Mouse (Mus musculus) forebrain, embryonic 10.5 days (tissue): ENCODE data around the gene Ccdc107. TPM values are rescaled to one million over a fixed set of nuclear protein-coding genes. Genes with fewer than 3 reads are reported as not detected.

Source experiments
- DNase-seq: peaks from one replicate; pipeline ENCODE4 v3.0.0-alpha.2; 2017; ENCODE audit warnings: low spot score; ENCODE audit errors: extremely low spot score
- H3K27ac ChIP-seq: fragments of 300-500 bp; sonication (generic); 2 replicates; pipeline ENCODE4 v1.5.1; 2016; ENCODE audit warnings: mild to moderate bottlenecking
- H3K27me3 ChIP-seq: fragments of 300-500 bp; sonication (generic); 2 replicates; pipeline ENCODE4 v1.6.1; 2016; ENCODE audit warnings: mild to moderate bottlenecking; ENCODE audit not compliant: poor library complexity, severe bottlenecking
- H3K36me3 ChIP-seq: fragments of 300-500 bp; sonication (generic); replicated peaks from 2 replicates; pipeline ENCODE4 v1.6.1; 2016; ENCODE audit warnings: mild to moderate bottlenecking, moderate library complexity
- H3K4me1 ChIP-seq: fragments of 300-500 bp; sonication (generic); 2 replicates; pipeline ENCODE4 v1.6.1; 2016
- H3K4me3 ChIP-seq: fragments of 300-500 bp; sonication (generic); 2 replicates; pipeline ENCODE4 v1.5.1; 2016; ENCODE audit warnings: mild to moderate bottlenecking, moderate library complexity
- H3K9me3 ChIP-seq: fragments of 300-500 bp; sonication (generic); 2 replicates; pipeline ENCODE4 v1.6.1; 2016; ENCODE audit warnings: mild to moderate bottlenecking, moderate library complexity
- WGBS: fragments of 180-500 bp; shearing (Covaris S2); methylation state at CpG from one replicate; pipeline ENCODE4 v1.1.7; 2016; 5-methylcytosine and 5-hydroxymethylcytosine counted together
- polyA plus RNA-seq: library from polyadenylated mRNA; unstranded; fragments of >200 nt; fragmentation: Nextera tagmentation; extraction: Ambion mirVana; gene quantifications from 2 replicates; pipeline ENCODE4 v1.2.1, GENCODE M21; 2016

Gene Ccdc107
- polyA plus RNA-seq, 1 experiment from 2014 or later, result 42.2 TPM

DNA sequence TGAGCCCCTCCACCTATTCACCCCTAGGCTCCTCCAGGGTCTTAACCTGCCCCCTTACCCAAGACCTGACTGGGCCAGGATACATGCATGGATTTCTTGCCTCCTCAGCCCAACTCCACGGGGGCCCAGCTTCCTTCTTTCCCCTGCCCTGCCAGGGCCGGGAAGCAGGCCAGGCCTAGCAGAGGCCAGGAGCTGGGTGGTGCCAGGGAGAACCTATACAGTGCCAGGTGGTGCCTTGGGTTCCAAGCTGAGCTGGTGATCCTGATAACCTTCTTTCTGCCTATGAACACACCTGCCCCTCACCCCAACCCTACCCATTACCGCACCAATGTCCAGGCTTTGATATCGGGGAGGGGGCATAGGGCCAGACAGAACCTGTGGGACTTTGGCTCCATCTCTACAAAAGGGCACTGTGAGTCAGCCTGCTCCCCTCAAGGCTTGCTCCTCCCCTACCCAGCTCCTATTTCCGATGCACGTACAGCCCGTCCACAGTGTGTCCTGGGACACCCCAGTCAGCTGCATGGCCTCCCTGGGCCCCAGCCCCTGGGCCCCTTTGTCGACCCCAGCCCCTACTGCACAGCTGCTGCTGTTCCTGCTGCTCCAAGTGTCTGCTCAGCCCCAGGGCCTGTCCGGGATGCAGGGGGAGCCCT, 14.0 kb downstream of the Ccdc107 start, which contains the start of gene Car9:
Gene Car9, plus strand, starts transcription at position 431 of the 650 bp plus-strand sequence.
- Histone ChIP-seq H3K4me3 (peak within 1 kb of the TSS; percentile 55; the same call in 1 of the 2 replicates), H3K9me3 (no peaks in the 10 kb centered on the region), H3K4me1 (peaks cover 40% of the 10 kb centered on the region), H3K36me3 (no peaks in the 10 kb centered on the region), H3K27ac (no peak within 1 kb of the TSS), H3K27me3 (peaks cover 75% of the 10 kb centered on the region)
- DNase-seq, result peak; percentile 12
- WGBS, result 56% methylated on average over 9 of the region's 9 CpGs

GRCm38 (mm10) chr4:43507938-43508665, 15.4 kb downstream of the Ccdc107 start:
- Histone ChIP-seq H3K27ac (peak overlapping the region; percentile 76), H3K4me3 (peak overlapping the region; percentile 55), H3K4me1 (peaks cover 51% of the 10 kb centered on the region), H3K36me3 (no peaks in the 10 kb centered on the region), H3K9me3 (no peaks in the 10 kb centered on the region), H3K27me3 (peaks cover 67% of the 10 kb centered on the region)
- WGBS, result 19% methylated on average over 22 of the region's 22 CpGs
- no peak for DNase-seq

DNA sequence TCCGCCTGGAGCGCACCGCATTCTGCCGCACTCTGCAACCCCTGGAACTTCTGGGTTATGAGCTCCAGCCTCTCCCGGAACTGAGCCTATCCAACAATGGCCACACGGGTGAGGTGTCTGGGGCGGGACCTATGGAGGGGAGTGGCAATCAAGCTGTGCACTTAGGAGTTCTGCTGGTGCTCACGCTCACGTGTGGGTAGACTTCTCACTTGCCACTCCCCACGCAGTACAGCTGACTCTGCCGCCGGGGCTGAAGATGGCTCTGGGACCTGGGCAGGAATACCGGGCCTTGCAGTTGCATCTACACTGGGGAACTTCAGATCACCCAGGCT, 15.9 kb downstream of the Ccdc107 start:
- H3K9me3 ChIP-seq, result no peaks in the 10 kb centered on the region
- H3K4me3 ChIP-seq, result peak overlapping the region; percentile 55
- 6% methylated on average over 13 of the region's 13 CpGs for WGBS
- peak overlapping the region; percentile 76 for H3K27ac ChIP-seq
- DNase-seq, result peak; percentile 52
- peaks cover 61% of the 10 kb centered on the region for H3K27me3 ChIP-seq
- no peaks in the 10 kb centered on the region for H3K36me3 ChIP-seq
- H3K4me1 ChIP-seq, result peaks cover 51% of the 10 kb centered on the region

DNA sequence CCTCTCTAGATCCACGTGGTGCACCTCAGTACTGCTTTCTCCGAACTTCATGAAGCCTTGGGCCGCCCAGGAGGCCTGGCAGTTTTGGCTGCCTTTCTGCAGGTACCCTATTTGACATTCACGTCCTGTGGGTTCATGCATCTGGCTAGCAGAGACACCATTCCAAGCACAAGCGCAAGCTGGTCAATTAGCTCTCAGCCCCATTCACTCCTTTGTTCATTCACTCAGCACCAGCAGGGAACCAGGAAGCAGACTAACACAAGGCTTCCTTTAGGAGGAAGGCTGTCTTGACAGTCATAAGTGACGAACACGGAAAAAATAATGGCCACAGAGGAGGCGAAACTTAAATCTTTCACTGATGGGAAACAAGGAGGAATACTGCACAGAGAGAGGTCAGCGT, 16.4 kb downstream of the Ccdc107 start:
- 23% methylated on average over 9 of the region's 9 CpGs for WGBS
- DNase-seq, result no peak
- H3K4me3 ChIP-seq, result peak overlapping the region; percentile 55
- peak overlapping the region; percentile 76 for H3K27ac ChIP-seq
- peaks cover 57% of the 10 kb centered on the region for H3K27me3 ChIP-seq
- H3K36me3 ChIP-seq, result no peaks in the 10 kb centered on the region
- H3K9me3 ChIP-seq, result no peaks in the 10 kb centered on the region
- H3K4me1 ChIP-seq, result peaks cover 51% of the 10 kb centered on the region

- Histone ChIP-seq H3K27me3 (peaks cover 38% of the 10 kb centered on the region), H3K27ac (no peak overlapping the region), H3K4me1 (peaks cover 42% of the 10 kb centered on the region), H3K9me3 (no peaks in the 10 kb centered on the region), H3K4me3 (no peak overlapping the region), H3K36me3 (no peaks in the 10 kb centered on the region)
- 80% methylated on average over 19 of the region's 19 CpGs for WGBS
- DNase-seq, result no peak
Observed at GRCm38 (mm10) chr4:43511675-43512454, 19.2 kb downstream of the Ccdc107 start.

DNA sequence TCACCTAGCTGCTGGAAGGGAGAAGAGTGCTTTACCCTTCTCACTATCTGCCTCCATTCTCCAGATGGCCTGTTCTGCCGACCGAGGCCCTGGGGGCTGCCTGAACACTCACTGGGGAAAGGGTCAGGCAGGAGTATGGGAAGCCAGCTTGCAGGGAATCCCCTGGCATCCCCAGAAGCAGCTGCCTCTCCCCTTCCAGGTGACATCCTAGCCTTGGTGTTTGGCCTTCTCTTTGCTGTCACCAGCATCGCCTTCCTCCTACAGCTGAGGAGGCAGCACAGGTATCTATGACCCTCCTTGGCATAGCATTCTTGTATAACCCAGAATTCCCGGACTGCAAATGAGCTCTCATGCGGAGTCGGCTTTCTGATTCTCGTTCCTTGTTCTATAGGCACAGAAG, 20.0 kb downstream of the Ccdc107 start:
- H3K4me1 ChIP-seq, result peaks cover 36% of the 10 kb centered on the region
- WGBS, result 66% methylated on average over 7 of the region's 7 CpGs
- peaks cover 36% of the 10 kb centered on the region for H3K27me3 ChIP-seq

GRCm38 (mm10) chr4:43513300-43513699, 20.6 kb downstream of the Ccdc107 start:
- no peaks in the 10 kb centered on the region for H3K9me3 ChIP-seq
- no peak for DNase-seq
- H3K27ac ChIP-seq, result no peak overlapping the region
- peaks cover 36% of the 10 kb centered on the region for H3K27me3 ChIP-seq
- peaks cover 31% of the 10 kb centered on the region for H3K4me1 ChIP-seq
- H3K4me3 ChIP-seq, result no peak overlapping the region
- 92% methylated on average over 4 of the region's 4 CpGs for WGBS
- no peaks in the 10 kb centered on the region for H3K36me3 ChIP-seq

More for the DNA sequence above, 20.0 kb downstream of the Ccdc107 start:
- Histone ChIP-seq H3K27ac (no peak overlapping the region), H3K36me3 (no peaks in the 10 kb centered on the region), H3K9me3 (no peaks in the 10 kb centered on the region), H3K4me3 (no peak overlapping the region)
- no peak for DNase-seq

DNA sequence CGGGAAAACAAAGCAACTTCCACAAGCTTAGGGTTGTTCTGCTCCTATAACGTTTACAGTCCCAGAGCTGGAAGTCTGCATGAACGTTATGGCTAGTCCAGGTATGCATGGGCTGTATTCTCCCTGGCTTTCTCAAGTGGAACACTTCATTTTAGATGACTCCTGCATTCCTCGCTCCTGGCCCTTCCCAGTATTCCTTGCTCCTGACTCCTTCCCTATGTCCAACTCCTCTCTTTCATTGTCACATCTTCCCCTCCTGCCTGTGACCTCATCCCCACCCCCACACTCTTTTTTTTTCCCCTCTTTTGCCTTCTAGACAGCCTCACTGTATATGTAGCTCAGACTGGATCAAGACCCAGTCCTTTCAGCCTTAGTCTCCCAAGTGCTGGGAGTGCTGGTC, 21.1 kb downstream of the Ccdc107 start:
- Histone ChIP-seq H3K4me3 (no peak overlapping the region), H3K9me3 (no peaks in the 10 kb centered on the region), H3K27ac (no peak overlapping the region), H3K27me3 (peaks cover 36% of the 10 kb centered on the region), H3K36me3 (no peaks in the 10 kb centered on the region), H3K4me1 (peaks cover 31% of the 10 kb centered on the region)
- no peak for DNase-seq
- 91% methylated on average over 4 of the region's 4 CpGs for WGBS

DNA sequence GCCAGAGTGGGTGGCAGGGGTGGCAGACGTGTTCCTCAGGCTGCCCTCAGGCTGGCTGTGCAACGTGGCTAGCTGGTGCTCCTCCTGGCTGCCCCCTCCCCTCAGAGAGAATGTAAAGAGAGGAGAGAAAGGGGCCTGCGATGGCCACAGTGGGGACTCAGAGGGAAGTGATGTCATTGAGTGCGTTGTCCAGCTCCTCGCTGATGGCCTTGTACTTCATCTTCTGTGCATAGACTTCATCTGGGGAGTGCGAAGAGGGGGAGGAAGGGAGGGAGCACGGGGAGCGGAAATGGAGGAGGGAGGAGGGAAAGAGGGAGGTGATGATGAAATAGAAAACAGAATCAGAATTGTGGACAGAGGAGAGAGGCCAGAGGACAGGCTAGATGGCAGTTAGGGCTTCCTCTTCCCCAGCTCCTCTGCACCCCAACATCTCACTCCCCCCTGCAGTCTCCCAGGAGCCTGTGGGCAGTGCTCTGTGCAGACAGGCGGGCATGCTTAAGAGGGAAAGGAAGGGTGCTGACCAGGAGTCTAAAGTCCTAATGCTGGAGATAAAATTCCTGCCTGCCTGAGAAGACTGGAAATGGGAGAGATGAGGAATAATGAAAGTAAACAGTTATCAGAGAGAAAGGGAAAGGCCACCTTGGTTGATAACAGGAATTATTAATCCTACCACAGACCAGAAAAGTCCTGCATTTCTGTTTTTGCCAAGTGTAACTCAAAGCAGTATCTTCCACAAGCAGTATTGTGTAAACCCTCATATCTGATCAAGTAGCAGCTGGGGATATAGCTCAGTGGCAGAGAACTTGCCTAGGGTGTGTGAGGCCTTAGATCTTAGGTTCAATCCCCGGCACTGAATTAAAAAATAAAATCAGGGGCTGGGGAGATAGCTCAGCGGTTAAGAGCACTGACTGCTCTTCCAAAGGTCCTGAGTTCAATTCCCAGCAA, 23.3 kb downstream of the Ccdc107 start:
- 79% methylated on average over 11 of the region's 11 CpGs for WGBS
- H3K27me3 ChIP-seq, result peaks cover 43% of the 10 kb centered on the region
- no peak for DNase-seq
- no peaks in the 10 kb centered on the region for H3K36me3 ChIP-seq
- H3K27ac ChIP-seq, result no peak overlapping the region
- H3K4me1 ChIP-seq, result peaks cover 37% of the 10 kb centered on the region
- H3K9me3 ChIP-seq, result no peaks in the 10 kb centered on the region
- H3K4me3 ChIP-seq, result no peak overlapping the region

DNA sequence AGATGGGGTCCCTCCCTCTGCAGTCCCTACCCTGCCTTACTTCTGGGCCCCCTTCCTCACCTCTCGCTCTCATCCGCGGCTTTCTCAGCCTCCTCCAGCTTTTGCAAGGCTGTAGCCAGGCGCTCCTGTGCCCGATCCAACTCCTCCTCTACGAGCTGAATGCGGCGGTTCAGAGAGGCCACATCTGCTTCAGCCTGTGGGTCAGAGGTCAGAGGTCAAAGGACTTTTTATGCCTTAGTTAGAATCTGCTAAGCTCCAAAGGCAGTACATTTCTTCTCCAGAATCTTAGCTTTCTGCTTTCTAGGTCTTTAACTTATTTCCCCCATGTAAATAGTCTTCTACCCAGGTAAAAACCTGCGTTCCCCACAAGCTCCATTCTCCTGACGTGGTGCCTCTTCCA, 26.9 kb downstream of the Ccdc107 start:
- no peak for DNase-seq
- Histone ChIP-seq H3K9me3 (no peaks in the 10 kb centered on the region), H3K4me3 (peak overlapping the region; percentile 33), H3K27ac (no peak overlapping the region), H3K27me3 (peaks cover 78% of the 10 kb centered on the region), H3K36me3 (no peaks in the 10 kb centered on the region), H3K4me1 (peaks cover 54% of the 10 kb centered on the region)
- 12% methylated on average over 10 of the region's 10 CpGs for WGBS

GRCm38 (mm10) chr4:43519956-43520355, 27.3 kb downstream of the Ccdc107 start:
- peak; percentile 85 for DNase-seq
- peaks cover 57% of the 10 kb centered on the region for H3K4me1 ChIP-seq
- WGBS, result 17% methylated on average over 6 of the region's 6 CpGs
- H3K4me3 ChIP-seq, result peak overlapping the region; percentile 33
- H3K27me3 ChIP-seq, result peaks cover 82% of the 10 kb centered on the region
- H3K27ac ChIP-seq, result no peak overlapping the region
- H3K36me3 ChIP-seq, result no peaks in the 10 kb centered on the region
- H3K9me3 ChIP-seq, result no peaks in the 10 kb centered on the region

DNA sequence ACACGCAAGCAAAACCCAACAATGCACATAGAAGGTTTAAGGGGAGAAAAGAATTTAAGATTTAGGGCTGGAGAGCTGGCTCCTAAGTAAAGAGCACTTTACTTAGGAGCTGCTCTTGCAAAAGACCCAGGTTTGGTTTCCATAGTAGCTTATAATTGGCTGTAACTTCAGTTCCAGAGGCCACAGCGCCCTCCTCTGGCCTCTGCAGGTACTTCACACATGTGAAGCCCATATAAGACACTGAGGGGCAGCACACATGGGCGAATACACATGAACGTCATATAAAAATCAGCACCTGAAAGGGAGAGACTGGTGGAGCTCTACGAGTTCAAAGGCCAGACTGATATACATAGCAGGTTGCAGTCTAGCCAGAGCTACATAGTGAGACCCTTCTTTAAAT, 35.2 kb downstream of the Ccdc107 start:
- H3K4me3 ChIP-seq, result no peak overlapping the region
- H3K27ac ChIP-seq, result no peak overlapping the region
- no peak for DNase-seq
- H3K4me1 ChIP-seq, result peaks cover 20% of the 10 kb centered on the region
- 70% methylated on average over 5 of the region's 5 CpGs for WGBS
- no peaks in the 10 kb centered on the region for H3K9me3 ChIP-seq
- H3K27me3 ChIP-seq, result peaks cover 45% of the 10 kb centered on the region
- H3K36me3 ChIP-seq, result peaks cover 22% of the 10 kb centered on the region
